In the genomic region with DNA sequence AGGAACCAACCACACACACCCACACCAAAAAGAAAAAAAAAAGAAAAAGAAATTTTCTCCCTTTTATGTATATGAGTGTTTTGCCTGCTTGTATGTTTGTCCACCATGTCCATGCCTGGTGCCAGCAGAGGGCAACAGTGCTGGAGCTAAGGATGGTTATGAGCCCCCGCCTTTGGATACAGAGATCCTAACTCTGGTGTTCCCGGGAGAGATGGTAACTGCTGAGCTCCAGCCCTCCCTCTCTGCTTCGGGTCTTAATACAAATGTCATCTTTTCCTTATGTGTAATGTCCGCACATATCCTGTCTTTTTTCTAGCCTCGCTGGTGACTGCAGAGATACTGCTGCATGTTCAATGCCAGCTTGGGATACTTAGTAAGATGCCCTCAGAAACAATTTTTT, we compare ENCODE assay signal across 8 mouse cellular contexts. TPM values are rescaled to one million over a fixed set of nuclear protein-coding genes. Genes with fewer than 3 reads are reported as not detected.
DNase-seq lines count a peak whose midpoint lies in the region; ATAC-seq and TF ChIP-seq lines count a peak whose summit lies in the region.

No protein-coding gene starts in this region.

- no peak overlapping the region for H3K4me3 ChIP-seq in kidney, postnatal 0 days (replicated peaks; ENCODE audit: low read depth, low read length)
- peak overlapping the region; percentile 43 for H3K4me3 ChIP-seq in hindbrain, embryonic 11.5 days (ENCODE audit: low read depth, low read length)
- peak overlapping the region; percentile 38 for H3K4me3 ChIP-seq in neural tube, embryonic 12.5 days

- peaks cover 14% of the 10 kb centered on the region for H3K4me1 ChIP-seq in kidney, postnatal 0 days (replicated peaks; ENCODE audit: insufficient read depth, low read length)
- peaks cover 2% of the 10 kb centered on the region for H3K4me1 ChIP-seq in hindbrain, embryonic 11.5 days (replicated peaks; ENCODE audit: control insufficient read depth, insufficient read depth, low read length)
- peaks cover 22% of the 10 kb centered on the region for H3K4me1 ChIP-seq in neural tube, embryonic 12.5 days

- no peaks in the 10 kb centered on the region for H3K27me3 ChIP-seq in kidney, postnatal 0 days (ENCODE audit: insufficient read depth, low read length)
- H3K27me3 ChIP-seq in hindbrain, embryonic 11.5 days (ENCODE audit: control insufficient read depth, insufficient read depth, low read length), result peaks cover 15% of the 10 kb centered on the region; the same call in 1 of the 2 replicates
- H3K27me3 ChIP-seq in neural tube, embryonic 12.5 days (replicated peaks), result peaks cover 23% of the 10 kb centered on the region

- peak overlapping the region; percentile 85; the same call in 1 of the 2 replicates for H3K4me2 ChIP-seq in kidney, postnatal 0 days (ENCODE audit: low read length)
- H3K4me2 ChIP-seq in hindbrain, embryonic 11.5 days (replicated peaks; ENCODE audit: low read depth, low read length), result peak overlapping the region; percentile 80
- peak overlapping the region; percentile 79 for H3K4me2 ChIP-seq in neural tube, embryonic 12.5 days (replicated peaks)

- no peak for DNase-seq in kidney, postnatal 0 days (ENCODE audit: low spot score)
- no peak for DNase-seq in kidney, postnatal 10 days
- DNase-seq in cerebellum, adult 9-10 months, result peak; percentile 82
- peak; percentile 46 for DNase-seq in hindbrain, embryonic 11.5 days (ENCODE audit: low spot score)
- no peak for DNase-seq in Muller cell, postnatal 12 days (ENCODE audit: inconsistent ontology term)
- DNase-seq in kidney, adult 8-10 months, result no peak
- DNase-seq in c-Kit-positive CD71-positive TER-119-positive erythroid progenitor cells, embryonic 14.5 days (ENCODE audit: low spot score), result no peak

- no peaks in the 10 kb centered on the region for H3K36me3 ChIP-seq in kidney, postnatal 0 days (ENCODE audit: insufficient read depth, low read length)
- no peaks in the 10 kb centered on the region for H3K36me3 ChIP-seq in hindbrain, embryonic 11.5 days (ENCODE audit: control insufficient read depth, insufficient read depth, low read length)
- no peaks in the 10 kb centered on the region for H3K36me3 ChIP-seq in neural tube, embryonic 12.5 days

- 0 out of 2 replicates have a peak overlapping the region, but pooled peaks have one; percentile 63 for H3K27ac ChIP-seq in kidney, postnatal 0 days
- peak overlapping the region; percentile 87 for H3K27ac ChIP-seq in hindbrain, embryonic 11.5 days (ENCODE audit: low read depth, low read length)
- 0 out of 2 replicates have a peak overlapping the region, but pooled peaks have one; percentile 29 for H3K27ac ChIP-seq in neural tube, embryonic 12.5 days

- H3K9me3 ChIP-seq in kidney, postnatal 0 days (replicated peaks; ENCODE audit: low read length), result no peaks in the 10 kb centered on the region
- no peaks in the 10 kb centered on the region for H3K9me3 ChIP-seq in hindbrain, embryonic 11.5 days (ENCODE audit: control insufficient read depth, low read length)
- no peaks in the 10 kb centered on the region for H3K9me3 ChIP-seq in neural tube, embryonic 12.5 days

- ATAC-seq in kidney, postnatal 0 days (replicated peaks; ENCODE audit: low FRiP score, low read depth), result no peak
- peak; percentile 11; the same call in 1 of the 2 replicates for ATAC-seq in hindbrain, embryonic 11.5 days (ENCODE audit: low FRiP score)
- peak; percentile 21; the same call in 1 of the 2 replicates for ATAC-seq in neural tube, embryonic 12.5 days (ENCODE audit: low FRiP score, low read depth)

- no peak overlapping the region for H3K9ac ChIP-seq in kidney, postnatal 0 days (ENCODE audit: low read depth, low read length)
- peak overlapping the region; percentile 8 for H3K9ac ChIP-seq in hindbrain, embryonic 11.5 days (ENCODE audit: low read depth, low read length)
- H3K9ac ChIP-seq in neural tube, embryonic 12.5 days, result peak overlapping the region; percentile 10; the same call in 1 of the 2 replicates

- peak; percentile 52 for TF ChIP-seq CTCF in kidney, postnatal 0 days (IDR thresholded peaks at IDR 0.05; ENCODE audit: low read depth)

- WGBS in kidney, postnatal 0 days, result 8% methylated on average over 5 of the region's 5 CpGs
- 5% methylated on average over 5 of the region's 5 CpGs for WGBS in hindbrain, embryonic 11.5 days
- WGBS in neural tube, embryonic 12.5 days, result 8% methylated on average over 5 of the region's 5 CpGs

RNA-seq across cellular contexts. Expression of gene Mypop, which starts 1.1 kb away (rescaled TPM):
- polyA plus RNA-seq in kidney, postnatal 0 days (2015; fragmentation: Nextera tagmentation; extraction: Ambion mirVana), result 3.3 and 3.6 TPM in 2 replicates
- 4.6 TPM in 2 replicates for polyA plus RNA-seq in hindbrain, embryonic 11.5 days (2014; fragmentation: Nextera tagmentation; extraction: Ambion mirVana)
- 6.1 and 7.0 TPM in 2 replicates for polyA plus RNA-seq in neural tube, embryonic 12.5 days (2016; fragmentation: Nextera tagmentation; extraction: Ambion mirVana)

RNA-seq across cellular contexts. Expression of gene Nanos2, which starts 2.8 kb away (rescaled TPM):
- 0.09 TPM in 1 of 2 replicates, not detected in the other for polyA plus RNA-seq in kidney, postnatal 0 days (2015; fragmentation: Nextera tagmentation; extraction: Ambion mirVana)
- 0.46 TPM in 1 of 2 replicates, not detected in the other for polyA plus RNA-seq in hindbrain, embryonic 11.5 days (2014; fragmentation: Nextera tagmentation; extraction: Ambion mirVana)
- 0.24 and 0.72 TPM in 2 replicates for polyA plus RNA-seq in neural tube, embryonic 12.5 days (2016; fragmentation: Nextera tagmentation; extraction: Ambion mirVana)

RNA-seq across cellular contexts. Expression of gene Irf2bp1, which starts 13.8 kb away (rescaled TPM):
- 15.2 and 17.3 TPM in 2 replicates for polyA plus RNA-seq in kidney, postnatal 0 days (2015; fragmentation: Nextera tagmentation; extraction: Ambion mirVana)
- polyA plus RNA-seq in hindbrain, embryonic 11.5 days (2014; fragmentation: Nextera tagmentation; extraction: Ambion mirVana), result 25.2 and 26.0 TPM in 2 replicates
- 41.6 and 45.2 TPM in 2 replicates for polyA plus RNA-seq in neural tube, embryonic 12.5 days (2016; fragmentation: Nextera tagmentation; extraction: Ambion mirVana)

RNA-seq across cellular contexts. Expression of gene Foxa3, which starts 33.3 kb away (rescaled TPM):
- 0.53 and 0.57 TPM in 2 replicates for polyA plus RNA-seq in kidney, postnatal 0 days (2015; fragmentation: Nextera tagmentation; extraction: Ambion mirVana)
- not detected in 2 replicates for polyA plus RNA-seq in hindbrain, embryonic 11.5 days (2014; fragmentation: Nextera tagmentation; extraction: Ambion mirVana)
- polyA plus RNA-seq in neural tube, embryonic 12.5 days (2016; fragmentation: Nextera tagmentation; extraction: Ambion mirVana), result 0.09 and 0.19 TPM in 2 replicates

RNA-seq across cellular contexts. Expression of gene Sympk, which starts 34.2 kb away (rescaled TPM):
- polyA plus RNA-seq in kidney, postnatal 0 days (2015; fragmentation: Nextera tagmentation; extraction: Ambion mirVana), result 16.6 and 17.6 TPM in 2 replicates
- polyA plus RNA-seq in hindbrain, embryonic 11.5 days (2014; fragmentation: Nextera tagmentation; extraction: Ambion mirVana), result 29.4 and 30.5 TPM in 2 replicates
- polyA plus RNA-seq in neural tube, embryonic 12.5 days (2016; fragmentation: Nextera tagmentation; extraction: Ambion mirVana), result 46.9 and 47.3 TPM in 2 replicates

Comparison
In these comparisons a context has a peak if more than half of its experiments do, and no peak if none do; other contexts are left out.
1. DNase-seq: peak in cerebellum, adult 9-10 months (single experiment) and hindbrain, embryonic 11.5 days (single experiment); none in kidney, postnatal 0 days (single experiment), kidney, postnatal 10 days (single experiment), Muller cell, postnatal 12 days (single experiment), kidney, adult 8-10 months (0 of 2) and c-Kit-positive CD71-positive TER-119-positive erythroid progenitor cells, embryonic 14.5 days (single experiment).
2. H3K27ac ChIP-seq: peak in every context shown above with its lines; median percentile 87 in hindbrain, embryonic 11.5 days; 63 in kidney, postnatal 0 days; 29 in neural tube, embryonic 12.5 days.
3. Peak in every context shown above with its lines, with median percentiles within 50 percentile points of each other: H3K4me2 ChIP-seq.